Mouse (Mus musculus): Measurements from ENCODE around the gene Rnf166. TPM values are rescaled to one million over a fixed set of nuclear protein-coding genes. Genes with fewer than 3 reads are reported as not detected.

The Rnf166 gene
- polyA plus RNA-seq, 1 experiment, result 79.6 TPM

DNA sequence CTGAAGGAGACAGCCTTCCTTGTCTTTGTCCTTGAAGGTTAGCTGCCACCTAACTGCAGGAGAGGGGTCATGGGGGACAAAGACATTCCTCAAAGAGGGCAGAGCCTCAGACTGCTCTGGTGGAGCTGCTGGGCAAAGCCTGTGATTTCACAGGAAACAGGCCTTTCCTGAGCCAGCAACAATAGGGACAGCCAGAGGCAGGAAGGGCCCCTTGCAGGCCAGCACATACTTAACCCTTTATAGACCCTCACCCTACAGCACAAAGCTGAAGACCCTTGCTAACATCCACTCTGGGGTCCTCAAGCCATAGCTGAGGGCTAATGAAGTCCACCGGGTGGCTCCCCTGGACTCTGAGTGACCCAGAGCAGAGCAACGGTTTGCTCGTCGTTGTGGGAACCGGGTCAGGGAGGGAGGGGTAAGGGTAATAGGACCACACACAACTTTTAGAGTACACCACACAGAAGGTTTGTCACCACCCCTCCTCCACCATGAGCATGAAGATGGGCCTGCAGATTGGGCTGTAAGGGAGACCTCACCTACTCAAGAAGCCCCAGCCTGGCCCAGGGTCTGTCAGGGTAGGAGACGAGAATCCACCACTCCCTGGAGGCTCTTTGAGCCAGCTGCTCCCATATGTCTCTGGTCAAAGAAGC is 41.8 kb upstream of the Rnf166 start:
- H3K4me3 ChIP-seq (ENCODE audit: extremely low read depth, insufficient read depth, insufficient read length), result no peak overlapping the region
- H3K27ac ChIP-seq (ENCODE audit: insufficient read depth, low read length), result peak overlapping the region; percentile 29; the same call in 1 of the 2 replicates
- WGBS, result 41% methylated on average over 6 of the region's 6 CpGs
- TF ChIP-seq CTCF (IDR thresholded peaks at IDR 0.05; ENCODE audit: extremely low read depth, insufficient read depth, insufficient read length, insufficient replicate concordance) (no peak), POLR2A (IDR thresholded peaks at IDR 0.05; ENCODE audit: low read depth, low read length) (no peak)
- H3K4me1 ChIP-seq (ENCODE audit: control insufficient read depth, insufficient read depth, insufficient read length), result no peaks in the 10 kb centered on the region
- H3K36me3 ChIP-seq (ENCODE audit: control insufficient read depth, insufficient read depth, low read length), result no peaks in the 10 kb centered on the region
- H3K27me3 ChIP-seq (ENCODE audit: control insufficient read depth, insufficient read depth, low read length), result no peaks in the 10 kb centered on the region
- no peak for DNase-seq (ENCODE audit: low read depth in 1 of 2, low spot score in 2 of 2)

- Histone ChIP-seq H3K27ac (ENCODE audit: insufficient read depth, low read length) (no peak overlapping the region), H3K27me3 (ENCODE audit: control insufficient read depth, insufficient read depth, low read length) (no peaks in the 10 kb centered on the region), H3K36me3 (ENCODE audit: control insufficient read depth, insufficient read depth, low read length) (no peaks in the 10 kb centered on the region), H3K4me3 (ENCODE audit: extremely low read depth, insufficient read depth, insufficient read length) (no peak overlapping the region), H3K4me1 (ENCODE audit: control insufficient read depth, insufficient read depth, insufficient read length) (no peaks in the 10 kb centered on the region)
- 95% methylated on average over 14 of the region's 14 CpGs for WGBS
- no peak for DNase-seq (ENCODE audit: low read depth in 1 of 2, low spot score in 2 of 2)
- TF ChIP-seq CTCF (IDR thresholded peaks at IDR 0.05; ENCODE audit: extremely low read depth, insufficient read depth, insufficient read length, insufficient replicate concordance), result no peak
- TF ChIP-seq POLR2A (IDR thresholded peaks at IDR 0.05; ENCODE audit: low read depth, low read length), result no peak
These were observed 39.8 kb upstream of the Rnf166 start for GRCm38 (mm10) chr8:122515699-122516098.

DNA sequence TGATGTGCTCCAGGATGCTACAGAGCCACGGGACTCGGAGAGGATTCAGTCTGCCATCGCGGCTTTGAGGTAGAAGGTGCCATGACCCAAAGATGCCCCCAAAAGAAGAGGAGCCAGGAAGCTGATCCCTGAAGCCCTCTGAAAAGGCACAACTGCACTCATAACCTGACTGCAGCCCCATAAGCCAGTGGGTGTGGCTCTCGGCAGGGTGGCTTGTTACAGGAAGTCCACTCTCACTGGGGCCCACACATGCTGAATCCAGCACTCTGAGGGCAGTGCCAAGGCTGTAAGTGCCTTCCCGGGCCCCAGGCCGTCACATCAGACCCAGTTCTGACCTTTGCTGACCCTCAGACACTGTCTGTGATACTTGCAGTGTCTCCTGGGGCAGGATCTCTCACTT is 36.5 kb upstream of the Rnf166 start:
- no peak overlapping the region for H3K27ac ChIP-seq (ENCODE audit: insufficient read depth, low read length)
- 80% methylated on average over 7 of the region's 7 CpGs for WGBS
- H3K4me1 ChIP-seq (ENCODE audit: control insufficient read depth, insufficient read depth, insufficient read length), result no peaks in the 10 kb centered on the region
- TF ChIP-seq CTCF (IDR thresholded peaks at IDR 0.05; ENCODE audit: extremely low read depth, insufficient read depth, insufficient read length, insufficient replicate concordance) (no peak), POLR2A (IDR thresholded peaks at IDR 0.05; ENCODE audit: low read depth, low read length) (no peak)
- H3K27me3 ChIP-seq (ENCODE audit: control insufficient read depth, insufficient read depth, low read length), result no peaks in the 10 kb centered on the region
- H3K4me3 ChIP-seq (ENCODE audit: extremely low read depth, insufficient read depth, insufficient read length), result no peak overlapping the region
- H3K36me3 ChIP-seq (ENCODE audit: control insufficient read depth, insufficient read depth, low read length), result no peaks in the 10 kb centered on the region
- no peak for DNase-seq (ENCODE audit: low read depth in 1 of 2, low spot score in 2 of 2)

GRCm38 (mm10) chr8:122511552-122511951 is 35.7 kb upstream of the Rnf166 start:
- 97% methylated on average over 16 of the region's 16 CpGs for WGBS
- H3K36me3 ChIP-seq (ENCODE audit: control insufficient read depth, insufficient read depth, low read length), result 0 out of 2 replicates have a peak, but pooled peaks cover 2% of the 10 kb centered on the region
- no peak overlapping the region for H3K4me3 ChIP-seq (ENCODE audit: extremely low read depth, insufficient read depth, insufficient read length)
- no peaks in the 10 kb centered on the region for H3K4me1 ChIP-seq (ENCODE audit: control insufficient read depth, insufficient read depth, insufficient read length)
- no peak overlapping the region for H3K27ac ChIP-seq (ENCODE audit: insufficient read depth, low read length)
- DNase-seq (ENCODE audit: low read depth in 1 of 2, low spot score in 2 of 2), result no peak
- TF ChIP-seq CTCF (IDR thresholded peaks at IDR 0.05; ENCODE audit: extremely low read depth, insufficient read depth, insufficient read length, insufficient replicate concordance) (no peak), POLR2A (IDR thresholded peaks at IDR 0.05; ENCODE audit: low read depth, low read length) (no peak)
- H3K27me3 ChIP-seq (ENCODE audit: control insufficient read depth, insufficient read depth, low read length), result no peaks in the 10 kb centered on the region

- Histone ChIP-seq H3K36me3 (ENCODE audit: control insufficient read depth, insufficient read depth, low read length) (peaks cover 27% of the 10 kb centered on the region), H3K4me3 (ENCODE audit: extremely low read depth, insufficient read depth, insufficient read length) (no peak overlapping the region), H3K27ac (ENCODE audit: insufficient read depth, low read length) (no peak overlapping the region), H3K4me1 (ENCODE audit: control insufficient read depth, insufficient read depth, insufficient read length) (no peaks in the 10 kb centered on the region), H3K27me3 (ENCODE audit: control insufficient read depth, insufficient read depth, low read length) (no peaks in the 10 kb centered on the region)
- TF ChIP-seq POLR2A (IDR thresholded peaks at IDR 0.05; ENCODE audit: low read depth, low read length), result no peak
- TF ChIP-seq CTCF (IDR thresholded peaks at IDR 0.05; ENCODE audit: extremely low read depth, insufficient read depth, insufficient read length, insufficient replicate concordance), result peak; percentile 90; the same call in 1 of the 2 replicates
- peak; percentile 60 to 73 for DNase-seq (ENCODE audit: low read depth in 1 of 2, low spot score in 2 of 2)
- 36% methylated on average over 10 of the region's 10 CpGs for WGBS
These were observed 25.0 kb upstream of the Rnf166 start for GRCm38 (mm10) chr8:122500856-122501255.

- WGBS, result 74% methylated on average over 17 of the region's 17 CpGs
- H3K4me3 ChIP-seq (ENCODE audit: extremely low read depth, insufficient read depth, insufficient read length), result no peak overlapping the region
- DNase-seq (ENCODE audit: low read depth in 1 of 2, low spot score in 2 of 2), result no peak
- no peak for TF ChIP-seq POLR2A (IDR thresholded peaks at IDR 0.05; ENCODE audit: low read depth, low read length)
- TF ChIP-seq CTCF (IDR thresholded peaks at IDR 0.05; ENCODE audit: extremely low read depth, insufficient read depth, insufficient read length, insufficient replicate concordance), result peak; percentile 39; the same call in 1 of the 2 replicates
- H3K27me3 ChIP-seq (ENCODE audit: control insufficient read depth, insufficient read depth, low read length), result no peaks in the 10 kb centered on the region
- H3K4me1 ChIP-seq (ENCODE audit: control insufficient read depth, insufficient read depth, insufficient read length), result no peaks in the 10 kb centered on the region
- H3K36me3 ChIP-seq (ENCODE audit: control insufficient read depth, insufficient read depth, low read length), result peaks cover 36% of the 10 kb centered on the region
- H3K27ac ChIP-seq (ENCODE audit: insufficient read depth, low read length), result no peak overlapping the region
These were observed 22.0 kb upstream of the Rnf166 start for GRCm38 (mm10) chr8:122497912-122498311.

DNA sequence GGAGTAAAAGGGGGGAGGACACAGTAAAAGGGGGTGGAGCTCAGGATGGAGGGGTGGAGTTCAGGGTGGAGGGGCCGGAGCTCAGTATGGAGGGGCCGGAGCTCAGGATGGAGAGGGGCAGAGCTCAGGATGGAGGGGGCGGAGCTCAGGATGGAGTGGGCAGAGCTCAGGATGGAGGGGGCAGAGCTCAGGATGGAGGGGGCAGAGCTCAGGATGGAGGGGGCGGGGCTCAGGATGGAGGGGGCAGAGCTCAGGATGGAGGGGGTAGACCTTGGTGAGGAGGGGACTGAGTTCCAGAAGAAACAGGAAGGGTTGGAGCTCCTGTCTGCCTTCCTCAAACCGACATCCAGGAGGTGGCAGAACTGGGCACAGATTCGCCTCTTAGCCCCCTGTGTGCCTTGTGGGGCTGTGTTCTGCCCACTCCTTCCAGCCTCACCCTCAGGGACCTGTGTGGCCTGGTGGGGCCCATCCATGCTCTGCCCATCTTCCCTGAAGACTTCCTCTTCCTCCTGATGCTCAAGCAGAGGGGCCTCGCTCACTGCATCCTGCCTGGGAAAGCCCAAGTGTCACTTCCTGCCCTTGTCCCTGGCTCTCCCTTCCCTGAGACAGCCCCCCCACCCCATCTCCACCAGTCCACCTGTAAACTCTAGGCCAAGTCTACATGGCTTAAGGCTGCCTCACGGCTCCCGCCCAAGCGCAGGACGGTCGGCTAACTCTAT is 21.3 kb upstream of the Rnf166 start:
- TF ChIP-seq CTCF (IDR thresholded peaks at IDR 0.05; ENCODE audit: extremely low read depth, insufficient read depth, insufficient read length, insufficient replicate concordance) (no peak), POLR2A (IDR thresholded peaks at IDR 0.05; ENCODE audit: low read depth, low read length) (no peak)
- peaks cover 39% of the 10 kb centered on the region for H3K36me3 ChIP-seq (ENCODE audit: control insufficient read depth, insufficient read depth, low read length)
- DNase-seq (ENCODE audit: low read depth in 1 of 2, low spot score in 2 of 2), result no peak
- WGBS, result 87% methylated on average over 12 of the region's 12 CpGs
- no peak overlapping the region for H3K4me3 ChIP-seq (ENCODE audit: extremely low read depth, insufficient read depth, insufficient read length)
- H3K27me3 ChIP-seq (ENCODE audit: control insufficient read depth, insufficient read depth, low read length), result no peaks in the 10 kb centered on the region
- H3K27ac ChIP-seq (ENCODE audit: insufficient read depth, low read length), result no peak overlapping the region
- no peaks in the 10 kb centered on the region for H3K4me1 ChIP-seq (ENCODE audit: control insufficient read depth, insufficient read depth, insufficient read length)

Data from spleen, adult 2 months (tissue).